Mouse (Mus musculus) hindbrain, postnatal 0 days (tissue): ENCODE data around the gene Cmss1. TPM values are rescaled to one million over a fixed set of nuclear protein-coding genes. Genes with fewer than 3 reads are reported as not detected.

Experiments used
- ATAC-seq: fragments of 200-750 bp; cut with Nextera tagmentation; 2 replicates; pipeline ENCODE4 v1.8.0; 2017; ENCODE audit warnings: mild to moderate bottlenecking, moderate TSS enrichment, moderate library complexity
- DNase-seq: peaks from one replicate; pipeline ENCODE4 v3.0.0-alpha.2; 2015; ENCODE audit warnings: low spot score
- H3K27ac ChIP-seq: fragments of 300-500 bp; sonication (generic); 2 replicates; pipeline ENCODE4 v1.5.1; 2014; ENCODE audit warnings: mild to moderate bottlenecking
- H3K27me3 ChIP-seq: fragments of 300-500 bp; sonication (generic); 2 replicates; pipeline ENCODE4 v1.6.1; 2014; ENCODE audit warnings: low read length, mixed read lengths; ENCODE audit not compliant: insufficient read depth
- H3K36me3 ChIP-seq: fragments of 300-500 bp; sonication (generic); 2 replicates; pipeline ENCODE4 v1.6.1; 2014; ENCODE audit warnings: low read length, mixed read lengths; ENCODE audit not compliant: insufficient read depth
- H3K4me1 ChIP-seq: fragments of 300-500 bp; sonication (generic); 2 replicates; pipeline ENCODE4 v1.6.1; 2014; ENCODE audit warnings: antibody characterized with exemption, low read length, mixed read lengths; ENCODE audit not compliant: insufficient read depth
- H3K4me2 ChIP-seq: fragments of 300-500 bp; sonication (generic); 2 replicates; pipeline ENCODE4 v1.6.1; 2014; ENCODE audit warnings: low read depth, mild to moderate bottlenecking, low read length, moderate library complexity, mixed read lengths
- H3K4me3 ChIP-seq: fragments of 300-500 bp; sonication (generic); 2 replicates; pipeline ENCODE4 v1.5.1; 2014; ENCODE audit warnings: low read length
- H3K9ac ChIP-seq: fragments of 300-500 bp; sonication (generic); replicated peaks from 2 replicates; pipeline ENCODE4 v1.6.1; 2014; ENCODE audit warnings: mild to moderate bottlenecking, low read length, moderate library complexity, mixed read lengths
- H3K9me3 ChIP-seq: fragments of 300-500 bp; sonication (generic); 2 replicates; pipeline ENCODE4 v1.6.1; 2016; ENCODE audit warnings: low read length, mixed read lengths
- CTCF ChIP-seq: IDR thresholded peaks from 2 replicates; pipeline ENCODE4 v1.5.1; 2016; ENCODE audit warnings: antibody characterized with exemption, control low read depth, low read depth
- WGBS: fragments of 180-500 bp; shearing (Covaris S2); extraction: QIAGEN DNeasy Blood & Tissue Kit; methylation state at CpG from one replicate; pipeline ENCODE4 v1.1.7; 2014; 5-methylcytosine and 5-hydroxymethylcytosine counted together
- polyA plus RNA-seq: library from polyadenylated mRNA; unstranded; fragments of >200 nt; fragmentation: Nextera tagmentation; extraction: Ambion mirVana; gene quantifications from 2 replicates; pipeline ENCODE4 v1.2.1, GENCODE M21; 2015
- total RNA-seq: library from RNA; depleted of rRNA; stranded (reverse); fragments of >200 nt; gene quantifications from 2 replicates; pipeline ENCODE4 v1.2.3, GENCODE M21; 2014

The Cmss1 gene
- total and polyA plus RNA-seq, 2 experiments from 2014 or later, result 8.6 to 42.5 TPM

DNA sequence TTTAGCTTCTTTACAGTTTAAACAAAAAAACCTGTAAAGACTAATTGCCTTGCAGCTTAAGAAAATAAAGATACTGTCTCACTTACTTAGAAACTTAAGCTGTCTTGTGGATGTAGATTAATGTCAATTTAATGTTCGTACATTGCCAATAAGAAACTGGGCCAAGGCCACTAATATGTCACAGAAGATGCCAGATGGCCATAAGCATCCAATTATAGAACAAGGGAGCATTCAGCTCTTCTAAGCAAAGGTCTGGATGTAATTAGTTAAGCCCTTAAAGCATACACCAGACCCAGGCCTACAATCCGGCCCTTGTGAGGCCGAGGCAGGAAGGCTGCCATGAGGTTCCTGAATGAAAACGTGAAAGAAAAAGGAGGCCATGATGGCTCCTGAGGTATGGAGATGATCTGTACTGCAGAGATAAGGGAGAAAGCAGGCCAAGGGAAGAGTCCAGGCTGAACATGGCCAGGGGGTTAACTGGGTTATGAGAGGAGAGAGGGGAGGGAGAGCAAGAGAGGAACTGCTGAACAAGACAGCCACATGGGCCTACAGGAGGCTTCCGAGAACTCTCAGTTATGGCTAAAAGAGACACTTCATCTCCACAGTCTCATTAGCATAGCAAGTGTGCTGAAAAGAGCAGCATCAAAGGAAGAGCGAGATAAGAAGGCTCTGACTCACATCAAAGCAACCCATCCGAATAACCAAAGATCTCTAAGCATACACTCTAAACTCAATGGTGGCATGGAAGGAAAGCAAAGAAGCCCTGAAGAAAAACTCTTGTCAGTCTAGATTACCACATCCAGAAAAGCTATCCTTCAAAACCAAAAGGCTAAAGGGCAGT lies 287.2 kb downstream of the Cmss1 start:
- Histone ChIP-seq H3K27ac (no peak overlapping the region), H3K4me2 (no peak overlapping the region), H3K4me3 (no peak overlapping the region), H3K9ac (no peak overlapping the region), H3K9me3 (no peaks in the 10 kb centered on the region), H3K4me1 (no peaks in the 10 kb centered on the region), H3K36me3 (no peaks in the 10 kb centered on the region), H3K27me3 (no peaks in the 10 kb centered on the region)
- DNase-seq (no peak), ATAC-seq (no peak)
- no peak for TF ChIP-seq CTCF
- 66% methylated on average over 7 of the region's 7 CpGs for WGBS

DNA sequence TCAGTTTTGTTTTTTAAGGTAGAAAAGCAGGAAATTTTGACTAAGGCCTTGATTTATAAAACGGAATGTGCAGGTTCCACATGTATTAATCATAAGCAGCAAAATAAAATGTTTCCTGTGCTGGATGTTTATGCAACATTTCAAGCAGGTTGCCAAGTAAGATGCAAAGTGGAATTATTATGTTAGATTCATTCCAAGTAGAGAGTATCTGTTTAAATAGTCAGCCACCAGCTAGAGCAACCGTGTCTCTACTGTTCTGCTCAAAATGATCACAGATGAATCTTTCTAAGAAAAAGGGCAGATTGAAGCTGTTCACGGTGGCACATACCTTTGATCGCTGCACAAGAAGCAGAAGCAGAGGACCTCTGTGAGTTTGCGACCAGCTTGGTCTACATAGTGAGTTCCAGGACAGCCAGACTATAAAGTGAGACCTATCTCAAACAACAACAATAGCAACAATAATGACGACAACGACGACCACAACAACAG lies 288.0 kb downstream of the Cmss1 start:
- TF ChIP-seq CTCF, result no peak
- Histone ChIP-seq H3K4me1 (no peaks in the 10 kb centered on the region), H3K27me3 (no peaks in the 10 kb centered on the region), H3K9ac (no peak overlapping the region), H3K36me3 (no peaks in the 10 kb centered on the region), H3K4me3 (no peak overlapping the region), H3K27ac (no peak overlapping the region), H3K4me2 (no peak overlapping the region), H3K9me3 (no peaks in the 10 kb centered on the region)
- 81% methylated on average over 8 of the region's 8 CpGs for WGBS
- ATAC-seq (no peak), DNase-seq (no peak)

DNA sequence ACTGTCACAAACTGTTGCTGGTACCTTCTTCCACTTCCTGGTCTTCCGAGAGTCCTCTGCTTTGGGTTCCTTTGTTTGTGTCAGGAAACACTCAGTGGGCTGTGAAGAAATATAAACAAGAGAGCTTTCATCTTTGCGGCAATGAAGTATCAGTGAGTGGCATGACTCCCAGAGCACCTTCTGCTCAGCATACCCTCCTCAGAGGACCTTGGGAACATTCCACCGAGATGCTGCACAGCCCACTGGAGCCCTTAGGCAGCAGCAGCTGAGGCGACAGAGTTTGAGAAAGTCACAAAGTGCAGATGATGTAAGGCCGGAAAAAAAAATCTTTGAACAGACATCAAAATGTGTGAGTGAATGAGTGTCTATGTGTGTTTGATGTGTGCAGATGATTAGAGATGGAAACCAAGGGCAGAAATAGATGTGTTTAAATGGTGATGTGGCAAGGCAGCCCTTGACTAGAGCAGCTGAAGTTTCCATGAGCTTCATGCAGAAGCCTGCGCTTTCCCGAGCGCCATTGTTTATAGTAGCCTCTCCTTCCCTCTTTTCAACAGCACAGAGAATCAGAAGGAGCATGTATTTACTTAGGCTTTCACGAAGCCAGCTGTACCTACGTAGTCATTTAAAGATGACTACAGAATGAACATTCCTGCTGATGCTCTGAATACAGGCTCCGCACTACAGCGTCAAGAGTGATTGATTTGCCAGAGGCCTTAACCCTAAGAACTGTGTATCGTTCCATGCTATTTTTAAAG lies 288.6 kb downstream of the Cmss1 start:
- Histone ChIP-seq H3K27me3 (no peaks in the 10 kb centered on the region), H3K27ac (no peak overlapping the region), H3K4me1 (no peaks in the 10 kb centered on the region), H3K36me3 (no peaks in the 10 kb centered on the region), H3K4me2 (no peak overlapping the region), H3K9ac (no peak overlapping the region), H3K4me3 (no peak overlapping the region), H3K9me3 (no peaks in the 10 kb centered on the region)
- WGBS, result 62% methylated on average over 13 of the region's 13 CpGs
- DNase-seq, result no peak
- no peak for ATAC-seq
- no peak for TF ChIP-seq CTCF

DNA sequence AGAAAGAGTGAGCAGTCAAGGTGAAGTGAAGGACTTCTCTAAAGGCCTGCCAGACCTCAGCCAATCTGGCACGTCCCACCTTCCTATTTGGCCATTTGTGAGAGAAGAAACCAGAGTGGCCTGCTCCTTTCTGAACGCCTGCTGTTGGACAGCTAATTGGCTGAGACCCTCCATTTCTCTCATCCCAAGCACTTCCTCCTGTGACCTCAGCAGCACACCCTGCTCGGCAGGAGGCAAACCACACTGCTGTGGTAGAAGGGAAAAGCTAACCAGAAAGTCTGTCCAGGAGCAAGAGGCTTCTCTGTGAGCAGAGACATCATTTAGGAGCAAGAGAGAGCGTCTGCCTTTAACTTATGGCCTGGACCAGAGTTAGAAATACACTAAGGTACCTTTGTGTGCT lies 289.5 kb downstream of the Cmss1 start:
- no peaks in the 10 kb centered on the region for H3K9me3 ChIP-seq
- DNase-seq (no peak), ATAC-seq (no peak)
- H3K4me3 ChIP-seq, result no peak overlapping the region
- TF ChIP-seq CTCF, result no peak
- no peaks in the 10 kb centered on the region for H3K27me3 ChIP-seq
- WGBS, result 76% methylated on average over 4 of the region's 4 CpGs
- H3K4me1 ChIP-seq, result no peaks in the 10 kb centered on the region
- H3K9ac ChIP-seq, result no peak overlapping the region
- no peak overlapping the region for H3K27ac ChIP-seq
- H3K36me3 ChIP-seq, result no peaks in the 10 kb centered on the region
- no peak overlapping the region for H3K4me2 ChIP-seq

DNA sequence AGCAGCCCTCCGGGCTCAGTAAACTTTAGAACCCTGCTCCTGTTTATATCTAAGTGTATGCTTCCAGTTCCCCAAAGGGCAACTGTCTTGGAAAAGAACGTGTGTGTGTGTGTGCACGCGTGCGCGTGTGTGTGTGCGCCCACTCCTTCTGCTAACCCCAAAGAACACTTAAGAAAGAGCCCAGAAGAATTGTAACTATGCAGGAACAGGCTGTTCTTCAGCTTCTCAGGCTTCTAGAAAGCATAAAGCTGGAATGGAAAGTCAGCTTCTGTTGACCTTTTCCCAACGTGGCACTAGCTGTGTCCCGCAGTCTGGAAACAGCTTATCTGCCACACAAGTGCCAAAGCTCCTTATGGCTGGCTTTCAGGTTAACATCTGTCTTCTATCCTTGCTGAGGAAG lies 291.6 kb downstream of the Cmss1 start:
- H3K4me3 ChIP-seq, result no peak overlapping the region
- no peaks in the 10 kb centered on the region for H3K36me3 ChIP-seq
- H3K27me3 ChIP-seq, result no peaks in the 10 kb centered on the region
- no peaks in the 10 kb centered on the region for H3K9me3 ChIP-seq
- H3K4me1 ChIP-seq, result no peaks in the 10 kb centered on the region
- H3K9ac ChIP-seq, result no peak overlapping the region
- H3K27ac ChIP-seq, result no peak overlapping the region
- no peak overlapping the region for H3K4me2 ChIP-seq
- DNase-seq (no peak), ATAC-seq (no peak)
- 89% methylated on average over 9 of the region's 9 CpGs for WGBS
- TF ChIP-seq CTCF, result no peak

DNA sequence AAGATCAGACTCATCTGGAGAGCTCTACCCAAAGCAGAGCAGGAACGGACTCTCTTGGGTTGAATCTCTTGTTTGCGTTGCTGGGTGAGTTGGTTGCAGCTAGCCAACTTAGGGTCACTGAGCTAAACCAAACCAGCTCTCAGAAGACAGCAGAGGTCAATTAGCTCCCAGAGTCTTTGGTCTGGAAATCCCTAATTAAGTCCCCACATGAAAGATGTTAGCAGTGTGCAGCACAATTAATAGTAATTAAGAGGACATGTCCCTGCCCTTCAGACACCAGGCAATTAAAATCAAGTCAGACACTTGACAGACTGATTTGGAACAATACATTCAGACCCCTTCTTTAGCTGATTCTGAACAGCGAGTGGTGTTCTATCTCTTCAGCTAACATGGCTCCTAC lies 292.4 kb downstream of the Cmss1 start:
- WGBS, result 72% methylated on average over 3 of the region's 3 CpGs
- TF ChIP-seq CTCF, result no peak
- H3K9me3 ChIP-seq, result no peaks in the 10 kb centered on the region
- H3K9ac ChIP-seq, result no peak overlapping the region
- H3K27ac ChIP-seq, result no peak overlapping the region
- no peak for ATAC-seq
- no peaks in the 10 kb centered on the region for H3K36me3 ChIP-seq
- no peaks in the 10 kb centered on the region for H3K27me3 ChIP-seq
- H3K4me1 ChIP-seq, result no peaks in the 10 kb centered on the region
- no peak for DNase-seq
- no peak overlapping the region for H3K4me2 ChIP-seq
- no peak overlapping the region for H3K4me3 ChIP-seq
